Mouse (Mus musculus): ENCODE data around the gene Gm36210.
"Not testable (repeated sequence)": the region's sequence is repeated elsewhere in the genome, so short reads cannot be mapped to it uniquely, and the experiment has no call there.

Gene Gm36210

DNA sequence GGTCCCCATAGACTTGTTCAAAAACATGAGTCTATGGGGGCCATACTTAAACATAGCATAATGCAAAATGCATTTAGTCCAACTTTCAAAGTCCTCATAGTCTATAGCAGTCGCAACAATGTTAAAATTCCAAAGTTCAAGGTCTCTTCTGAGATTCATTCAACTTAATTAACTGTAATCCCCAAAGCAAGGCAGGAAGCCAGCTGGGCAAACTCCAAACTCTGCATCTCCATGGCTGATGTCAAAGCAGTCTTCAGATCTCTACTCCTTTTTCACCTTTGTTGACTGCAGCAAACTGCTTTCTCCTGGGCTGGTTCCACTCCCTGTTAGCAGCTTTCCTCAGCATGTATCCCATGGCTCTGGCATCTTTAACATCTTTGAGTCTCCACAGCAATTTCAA lies 27.3 kb downstream of the Gm36210 start:
- not testable (repeated sequence) for DNase-seq (ENCODE audit: low read depth, low spot score)

- DNase-seq (ENCODE audit: low read depth, low spot score): no peak
Measured at GRCm38 (mm10) chr7:4878186-4878585, 28.1 kb downstream of the Gm36210 start.

DNA sequence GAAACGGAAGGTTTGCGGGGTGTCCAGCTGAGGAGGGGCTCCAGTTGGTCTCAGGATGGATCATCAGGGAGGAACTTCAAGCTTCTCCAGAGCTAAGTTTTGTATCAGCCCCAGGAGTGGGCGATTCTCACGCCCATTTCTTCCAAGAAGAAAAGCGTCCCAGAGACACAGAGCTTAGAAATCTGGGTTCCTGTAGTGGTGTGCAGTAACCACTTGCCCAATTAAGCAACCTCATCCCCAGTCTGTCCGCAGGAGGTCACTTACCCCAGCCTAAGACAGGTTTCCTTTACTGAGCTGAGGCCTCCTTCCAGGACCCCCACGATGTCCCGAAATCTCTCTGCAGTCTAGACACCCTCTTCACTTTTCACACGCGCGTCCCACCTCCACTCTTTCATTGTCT lies 29.1 kb downstream of the Gm36210 start:
- no peak for DNase-seq (ENCODE audit: low read depth, low spot score)

DNA sequence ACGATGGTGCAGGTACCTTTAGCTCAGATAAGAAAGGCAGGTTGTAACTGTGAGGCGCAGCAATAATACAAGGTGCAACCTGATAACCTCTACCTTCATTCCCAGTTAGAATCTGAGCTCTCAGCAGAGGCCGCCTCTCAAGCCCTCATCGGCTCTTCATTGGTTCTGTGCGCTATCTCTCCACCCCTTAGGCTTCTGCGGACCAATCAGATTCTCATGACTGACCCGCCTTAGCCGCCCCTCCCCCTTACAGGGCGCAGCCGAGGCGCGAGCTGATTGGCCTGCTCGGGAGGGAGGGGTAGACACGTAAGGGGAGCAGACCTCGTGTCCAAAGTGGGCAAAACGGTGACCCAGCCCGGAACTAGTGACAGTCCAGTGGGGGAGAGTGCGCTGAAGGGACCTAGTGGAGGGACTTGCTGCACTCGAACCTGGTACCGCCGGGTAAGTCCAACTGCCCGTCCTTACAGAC lies 29.5 kb downstream of the Gm36210 start, which contains the start of gene Isoc2a:
Isoc2a (plus strand) TSS at position 401 of the 469 bp plus-strand sequence.
- peak; percentile 83 for DNase-seq (ENCODE audit: low read depth, low spot score)

DNA sequence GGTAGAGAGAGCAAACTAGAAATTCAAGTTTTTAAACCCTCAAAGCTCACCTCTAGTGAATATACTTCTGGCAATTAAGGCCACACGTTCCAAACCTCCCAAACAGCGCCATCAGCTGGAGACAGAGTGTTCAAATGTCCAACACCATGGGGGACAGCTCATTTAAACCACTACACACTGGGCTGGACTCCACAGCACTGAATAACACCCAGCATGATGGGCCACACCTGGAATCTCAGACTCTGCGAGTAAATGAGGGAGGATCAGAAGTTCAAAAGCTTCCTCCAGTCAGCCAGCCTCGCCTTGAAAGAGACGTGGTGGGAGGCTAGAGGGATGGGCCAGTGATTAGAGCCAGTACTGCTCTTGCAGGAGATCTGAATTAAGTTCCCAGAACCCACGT lies 36.2 kb downstream of the Gm36210 start, which contains the start of gene Isoc2b:
Isoc2b (minus strand) TSS at position 126 of the 400 bp plus-strand sequence.
- DNase-seq (ENCODE audit: low read depth, low spot score): no peak

DNA sequence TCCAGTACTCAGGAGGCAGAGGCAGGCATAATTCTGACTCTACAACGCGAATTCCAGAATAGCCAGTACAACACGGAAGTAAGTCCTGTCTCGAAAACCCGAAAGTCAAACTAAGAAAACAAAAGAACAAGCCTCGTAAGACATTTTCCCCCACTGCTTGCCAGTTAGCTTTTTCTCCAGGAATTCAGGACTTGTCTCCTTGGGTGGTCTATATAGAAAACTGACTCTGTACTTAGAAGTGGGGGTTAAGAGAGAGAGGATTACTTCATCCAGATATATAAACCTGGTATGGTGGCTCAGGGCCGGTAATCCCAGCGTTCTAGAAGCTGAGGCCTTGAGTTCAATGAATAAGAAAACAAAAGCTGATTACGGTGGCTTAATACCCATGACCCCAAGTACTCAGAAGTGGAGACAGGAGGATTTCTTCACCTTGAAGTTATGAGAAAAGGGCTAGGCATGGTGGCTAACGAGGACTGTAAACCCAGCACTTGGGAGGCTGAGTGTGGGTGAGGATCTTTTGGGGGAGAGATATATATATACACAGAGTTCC lies 39.6 kb downstream of the Gm36210 start:
- DNase-seq (ENCODE audit: low read depth, low spot score): peak; percentile 72

DNA sequence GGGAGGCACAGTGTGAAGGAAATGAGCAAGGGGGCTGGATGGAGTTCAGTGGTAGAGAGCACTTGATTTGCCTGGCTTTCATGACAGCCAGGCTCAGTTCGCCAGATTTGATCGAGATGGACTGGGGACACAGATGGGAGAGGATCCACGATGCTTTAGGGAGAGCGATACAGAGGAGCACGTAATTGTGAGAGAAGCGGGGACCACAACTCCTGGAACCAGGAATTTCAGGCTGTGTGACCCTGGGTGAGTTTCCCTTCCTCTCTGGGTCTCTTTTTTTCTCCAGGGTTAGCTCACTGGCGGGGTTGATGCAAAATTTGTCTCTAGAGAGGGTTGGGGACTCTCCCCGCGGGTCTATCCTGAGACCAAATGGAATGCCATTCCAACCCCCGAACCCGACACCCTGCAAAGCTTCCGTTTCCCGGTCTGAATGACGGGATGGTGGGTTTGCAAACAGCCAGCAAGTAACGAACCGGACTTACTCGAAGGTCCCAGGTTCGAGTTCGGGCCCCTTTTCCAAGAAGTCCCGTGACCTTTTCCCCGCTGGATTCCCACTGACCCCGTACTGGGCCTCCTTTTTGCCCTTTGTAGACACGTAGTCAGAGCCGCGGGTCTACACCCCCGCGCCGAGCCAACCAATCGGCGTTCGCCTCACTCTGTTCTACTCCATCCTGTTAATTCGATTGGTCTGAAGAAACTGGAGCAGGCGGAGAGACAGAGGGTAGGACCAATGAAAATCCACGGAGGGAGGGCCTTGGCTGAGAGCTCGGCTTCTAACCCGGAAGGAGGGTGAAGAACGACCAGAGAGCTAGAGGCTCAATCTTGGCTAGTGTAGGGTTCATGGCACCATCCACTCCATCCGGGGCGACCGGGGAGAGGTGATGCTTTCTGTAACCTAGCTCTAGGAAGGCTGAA lies 40.5 kb downstream of the Gm36210 start:
- DNase-seq (ENCODE audit: low read depth, low spot score): peak; percentile 90

- DNase-seq (ENCODE audit: low read depth, low spot score): no peak
Measured at GRCm38 (mm10) chr7:4865090-4865489, 41.2 kb downstream of the Gm36210 start.

DNA sequence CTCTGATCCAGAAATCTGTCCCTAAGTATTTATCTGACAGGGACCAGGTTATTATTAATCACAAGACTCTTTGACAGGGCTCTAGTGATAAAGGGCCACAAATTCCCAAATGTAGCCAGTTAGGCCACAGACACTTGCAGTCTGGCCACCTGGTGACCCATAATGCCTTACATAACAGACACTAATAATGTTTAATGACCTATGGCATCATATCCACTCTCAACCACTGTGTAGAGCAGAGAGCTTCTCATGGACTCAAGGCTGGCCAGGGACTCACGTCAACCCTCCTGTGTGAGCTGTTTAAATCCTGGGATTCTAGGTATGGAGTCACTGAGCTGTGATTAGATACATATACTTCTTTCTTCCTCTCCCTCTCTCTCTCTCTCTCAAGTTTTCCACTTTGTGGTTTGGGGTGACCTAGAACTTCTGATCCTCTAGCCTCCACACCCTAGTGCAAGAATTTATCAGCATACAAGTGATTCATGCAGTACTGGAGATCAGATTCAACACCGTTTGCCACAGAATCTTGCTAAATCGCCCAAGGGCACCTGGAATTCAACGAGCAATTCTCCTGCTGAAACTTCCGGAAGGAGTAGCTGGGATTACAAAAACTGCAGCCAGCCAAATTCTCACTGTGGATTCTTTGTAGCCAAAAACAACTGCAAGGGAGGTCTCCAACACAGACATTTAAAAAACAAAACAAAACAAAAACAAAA lies 42.0 kb downstream of the Gm36210 start:
- DNase-seq (ENCODE audit: low read depth, low spot score): no peak

DNA sequence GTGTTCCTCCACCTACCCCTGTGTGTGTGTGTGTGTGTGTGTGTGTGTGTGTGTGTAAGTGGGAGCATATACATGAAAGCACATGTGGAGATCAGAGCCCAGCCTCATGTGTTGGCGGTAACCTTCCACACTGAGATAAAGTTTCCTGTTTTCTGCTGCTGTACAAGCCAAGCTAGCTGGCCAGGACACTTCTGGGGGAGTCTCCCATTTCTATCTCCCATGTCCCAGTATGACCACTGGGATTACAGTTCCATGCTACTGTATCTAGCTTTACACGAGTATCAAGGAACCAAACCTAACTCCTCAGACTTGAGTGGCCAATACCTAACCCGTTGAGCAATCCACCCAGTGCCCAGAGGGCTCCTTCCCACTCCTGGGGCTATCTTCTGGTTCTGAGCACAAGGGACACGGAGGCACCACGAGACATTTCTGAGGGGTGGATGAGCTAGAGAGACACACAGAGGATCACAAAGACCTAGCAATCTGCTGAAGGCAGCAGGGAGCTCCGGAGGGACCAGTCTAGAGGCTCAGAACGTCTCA lies 42.7 kb downstream of the Gm36210 start:
- DNase-seq (ENCODE audit: low read depth, low spot score): no peak

- no peak for DNase-seq (ENCODE audit: low read depth, low spot score)
Measured at GRCm38 (mm10) chr7:4863041-4863440, 43.3 kb downstream of the Gm36210 start.

DNA sequence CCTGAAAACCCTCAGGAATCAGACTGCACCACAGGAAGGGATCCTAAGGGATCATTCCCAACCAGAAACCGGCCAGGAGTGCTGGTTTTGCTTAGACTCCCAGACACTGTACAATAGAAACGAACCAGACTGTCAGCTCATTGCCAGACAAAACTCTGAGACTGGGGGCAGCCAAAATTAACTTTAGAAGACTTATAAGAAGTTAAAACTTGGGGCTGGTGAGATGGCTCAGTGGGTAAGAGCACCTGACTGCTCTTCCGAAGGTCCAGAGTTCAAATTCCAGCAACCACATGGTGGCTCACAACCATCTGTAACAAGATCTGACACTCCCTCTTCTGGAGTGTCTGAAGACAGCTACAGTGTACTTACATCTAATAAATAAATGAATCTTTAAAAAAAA lies 45.4 kb downstream of the Gm36210 start:
- not testable (repeated sequence) for DNase-seq (ENCODE audit: low read depth, low spot score)

DNA sequence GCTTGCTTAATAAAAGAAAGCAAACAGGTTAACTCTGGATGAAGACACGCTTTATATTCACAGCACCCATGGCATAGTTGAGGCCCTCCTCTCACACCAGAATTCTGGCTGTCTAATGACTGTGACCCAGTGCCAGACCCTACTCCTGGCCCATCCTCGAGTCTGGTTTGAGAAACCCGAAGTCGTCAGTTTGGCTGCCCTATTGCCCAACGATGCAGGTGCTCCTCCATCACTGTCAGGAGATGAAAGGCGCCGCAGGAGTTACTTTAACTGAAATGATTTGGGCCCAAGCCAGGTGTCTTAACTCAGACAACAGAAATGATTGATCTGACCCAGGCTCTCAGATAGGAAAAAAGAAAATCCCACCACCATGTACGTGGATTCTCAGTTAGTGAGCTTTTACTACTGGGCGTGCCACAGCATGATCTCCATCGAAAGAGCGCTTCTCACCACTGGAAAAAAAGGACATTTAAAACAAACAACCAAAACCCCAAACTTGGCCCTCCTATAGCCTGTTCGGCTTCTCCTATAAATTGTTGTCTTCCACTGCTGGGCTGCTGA lies 46.8 kb downstream of the Gm36210 start:
- no peak for DNase-seq (ENCODE audit: low read depth, low spot score)

GRCm38 (mm10) chr7:4857321-4857720 lies 49.0 kb downstream of the Gm36210 start:
- no peak for DNase-seq (ENCODE audit: low read depth, low spot score)

GRCm38 (mm10) chr7:4856508-4856907 lies 49.8 kb downstream of the Gm36210 start:
- no peak for DNase-seq (ENCODE audit: low read depth, low spot score)

GRCm38 (mm10) chr7:4853613-4854012 lies 52.7 kb downstream of the Gm36210 start:
- DNase-seq (ENCODE audit: low read depth, low spot score): no peak

- no peak for DNase-seq (ENCODE audit: low read depth, low spot score)
Measured at GRCm38 (mm10) chr7:4851315-4851688, 55.0 kb downstream of the Gm36210 start.

DNA sequence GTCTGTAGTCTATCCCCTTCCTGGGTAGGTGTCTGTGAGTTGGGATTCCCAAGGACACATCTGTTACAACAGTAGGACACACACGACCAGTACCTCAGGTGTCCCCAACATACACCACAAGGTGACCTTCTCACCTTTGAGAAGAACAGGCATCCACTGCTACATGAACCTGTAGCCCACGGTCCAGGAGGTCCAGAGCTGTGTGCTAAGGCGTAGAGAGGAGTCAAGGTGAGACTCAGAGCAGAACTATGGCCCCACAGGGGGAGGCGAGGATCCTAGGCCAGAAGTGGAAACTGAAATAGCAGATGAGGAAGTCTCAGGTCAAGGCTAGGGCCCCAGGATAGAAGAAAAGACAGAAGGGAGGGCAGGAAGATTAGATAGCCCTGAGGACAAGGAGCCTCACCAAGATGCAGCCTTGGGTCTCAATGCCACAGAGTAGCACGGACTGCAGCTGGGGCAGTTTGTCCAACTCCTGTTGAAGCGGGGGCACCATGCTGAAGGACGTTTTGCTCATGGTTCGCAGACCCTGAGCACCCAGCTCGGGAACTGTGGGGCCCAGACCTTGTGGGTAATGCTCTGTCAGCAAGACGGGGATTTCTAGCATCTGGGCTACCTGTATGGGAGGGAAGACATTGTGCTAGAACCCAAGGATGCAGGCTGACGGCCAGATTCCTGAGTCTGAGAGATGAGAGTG lies 55.5 kb downstream of the Gm36210 start:
- no peak for DNase-seq (ENCODE audit: low read depth, low spot score)

DNA sequence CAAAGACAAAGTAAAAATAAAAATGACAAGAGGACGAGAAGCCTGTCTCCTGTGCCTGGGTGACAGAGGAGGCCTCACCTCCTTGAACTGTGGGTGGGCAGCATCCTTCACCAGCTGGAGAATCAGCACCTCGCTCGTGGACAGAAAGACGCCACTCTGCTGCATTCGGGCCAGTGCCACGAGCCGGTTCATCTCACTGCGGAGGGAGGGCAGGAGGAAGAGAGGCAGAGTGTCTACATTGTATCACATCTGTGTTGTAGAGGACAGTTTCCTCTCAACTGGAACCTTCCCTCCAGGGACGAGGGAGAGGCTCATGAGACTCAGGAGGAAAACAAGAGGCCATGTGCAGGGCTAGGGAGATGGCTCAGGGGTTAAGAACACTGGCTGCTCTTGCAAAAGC lies 56.9 kb downstream of the Gm36210 start:
- DNase-seq (ENCODE audit: low read depth, low spot score): no peak
